Mouse (Mus musculus): ENCODE results near the gene Shisal2a.

- no peak for TF ChIP-seq CTCF (IDR thresholded peaks at IDR 0.05; ENCODE audit: low read depth)
- TF ChIP-seq EP300 (IDR thresholded peaks at IDR 0.05; ENCODE audit: low read depth), result no peak
Observed at GRCm38 (mm10) chr4:108337817-108338216, 45.3 kb downstream of the Shisal2a start.

Measured in liver, embryonic 14.5 days (tissue).